ENCODE assay signal across 9 mouse cellular contexts in the genomic region with DNA sequence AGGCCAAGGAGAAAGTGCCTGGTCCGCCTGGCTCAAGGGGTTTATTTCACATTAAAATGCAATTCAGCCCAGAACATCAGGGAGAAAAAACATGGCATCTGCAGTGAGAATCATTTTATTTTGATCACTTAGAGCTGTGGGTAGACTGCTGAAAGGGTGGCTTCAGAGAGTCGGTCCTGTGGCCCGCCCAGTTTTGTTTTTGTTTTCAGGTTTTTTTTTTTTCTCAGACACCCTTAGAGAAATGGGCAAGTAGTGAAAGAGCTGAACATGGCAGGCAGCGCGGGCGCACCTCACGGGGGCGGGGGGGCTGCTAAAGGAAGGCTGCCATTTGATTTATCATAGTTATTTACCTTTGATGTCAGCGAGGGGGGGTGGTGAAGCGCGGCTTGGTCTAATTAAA. TPM values are rescaled to one million over a fixed set of nuclear protein-coding genes. Genes with fewer than 3 reads are reported as not detected.
A peak's percentile ranks its signal among the peaks of the same experiment; 100 is the strongest.
DNase-seq lines count a peak whose midpoint lies in the region; ATAC-seq and TF ChIP-seq lines count a peak whose summit lies in the region.
"Had no signal": no experiment of that assay in that cellular context is flagged by ENCODE, and none has a peak within 500 bp of the region (broad histone marks: within the 10 kb centered on the region; RNA-seq: fewer than 3 reads in every experiment).

No protein-coding gene starts in this region.

- no peaks in the 10 kb centered on the region for H3K4me1 ChIP-seq in CH12.LX (ENCODE audit: control insufficient read depth in 1 of 2, insufficient read depth in 2 of 2)
- no peaks in the 10 kb centered on the region for H3K4me1 ChIP-seq in heart, embryonic 16.5 days (ENCODE audit: control insufficient read depth, insufficient read depth, low read length)
- H3K4me1 ChIP-seq in midbrain, embryonic 10.5 days, result peaks cover 14% of the 10 kb centered on the region

- H3K9ac ChIP-seq in CH12.LX (ENCODE audit: insufficient read depth, low read depth), result no peak overlapping the region; the same call in 1 of the 2 replicates
- H3K9ac ChIP-seq in heart, embryonic 16.5 days (ENCODE audit: low read length), result no peak overlapping the region

- dilution Hi-C loops in CH12.LX (cut with MboI; ENCODE audit: extremely low pct_ligation_motif_present, extremely low pct_unique_long_range_greater_than_20kb, low sequenced_read_pairs), result no loop called here

- in situ Hi-C loops in CH12.LX (cut with MboI; ENCODE audit: low pct_ligation_motif_present, low pct_unique_long_range_greater_than_20kb, low sequenced_read_pairs), result no loop called here

- no peaks in the 10 kb centered on the region for H3K27me3 ChIP-seq in CH12.LX (replicated peaks)
- H3K27me3 ChIP-seq in heart, embryonic 16.5 days (ENCODE audit: control insufficient read depth, insufficient read depth, low read length), result peaks cover 24% of the 10 kb centered on the region
- peaks cover 51% of the 10 kb centered on the region for H3K27me3 ChIP-seq in midbrain, embryonic 10.5 days (ENCODE audit: low read depth, poor library complexity, severe bottlenecking)

- no peak for TF ChIP-seq EP300 in CH12.LX (IDR thresholded peaks at IDR 0.05; ENCODE audit: low read length)

- TF ChIP-seq RAD21 in CH12.LX (IDR thresholded peaks at IDR 0.05; ENCODE audit: low read depth, low read length), result no peak

- H3K9me3 ChIP-seq in CH12.LX (replicated peaks; ENCODE audit: low read length), result peaks cover 10% of the 10 kb centered on the region
- no peaks in the 10 kb centered on the region for H3K9me3 ChIP-seq in heart, embryonic 16.5 days (replicated peaks; ENCODE audit: control insufficient read depth, low read length)
- 0 out of 2 replicates have a peak, but pooled peaks cover 15% of the 10 kb centered on the region for H3K9me3 ChIP-seq in midbrain, embryonic 10.5 days (replicated peaks)

- 13% methylated on average over 11 of the region's 11 CpGs for WGBS in heart, embryonic 16.5 days
- WGBS in midbrain, embryonic 10.5 days, result 20% methylated on average over 11 of the region's 11 CpGs

- intact Hi-C loops in gastrocnemius, postnatal 14 days (cut with DNase I; ENCODE audit: low total_unique reads), result no loop called here

- no peak for TF ChIP-seq CTCF in CH12.LX (conservative IDR thresholded peaks at IDR 0.05 in 1 of 2, IDR thresholded peaks at IDR 0.05 in 1 of 2; ENCODE audit: low read depth in 2 of 2, low read length in 2 of 2)

- DNase-seq in embryo, embryonic 10.5 days (ENCODE audit: low spot score), result peak; percentile 19
- no peak for DNase-seq in embryo, embryonic 9.5 days (ENCODE audit: extremely low spot score)
- DNase-seq in CH12.LX (ENCODE audit: extremely low read depth), result no peak
- no peak for DNase-seq in midbrain, embryonic 10.5 days (ENCODE audit: low spot score)
- DNase-seq in layer of hippocampus, postnatal 14 days (ENCODE audit: low spot score in 2 of 2), result no peak
- no peak for DNase-seq in gastrocnemius, postnatal 14 days
- DNase-seq in adrenal gland, postnatal 14 days, result no peak

- H3K79me2 ChIP-seq in CH12.LX (replicated peaks; ENCODE audit: control insufficient read depth, extremely low read depth, insufficient read depth, poor library complexity, severe bottlenecking), result no peaks in the 10 kb centered on the region

- peak overlapping the region; percentile 91 for H3K4me2 ChIP-seq in CH12.LX (ENCODE audit: insufficient read depth, low read depth, poor library complexity, severe bottlenecking)
- H3K4me2 ChIP-seq in heart, embryonic 16.5 days (ENCODE audit: low read depth, low read length), result peak overlapping the region; percentile 89

- peak overlapping the region in 2 of 3 experiments; percentile 32 to 45 for H3K4me3 ChIP-seq in CH12.LX (replicated peaks in 1 of 3; ENCODE audit: low read depth in 2 of 3, low read length in 2 of 3, poor library complexity in 1 of 3)
- peak overlapping the region; percentile 39 for H3K4me3 ChIP-seq in heart, embryonic 16.5 days (ENCODE audit: low read length)
- peak overlapping the region; percentile 63 for H3K4me3 ChIP-seq in midbrain, embryonic 10.5 days

- no peaks in the 10 kb centered on the region for H3K36me3 ChIP-seq in CH12.LX (replicated peaks in 1 of 2; ENCODE audit: control insufficient read depth in 1 of 2, insufficient read depth in 1 of 2, low read length in 1 of 2)
- H3K36me3 ChIP-seq in heart, embryonic 16.5 days (ENCODE audit: control insufficient read depth, insufficient read depth), result no peaks in the 10 kb centered on the region
- H3K36me3 ChIP-seq in midbrain, embryonic 10.5 days, result no peaks in the 10 kb centered on the region

- no peak for TF ChIP-seq POLR2A in CH12.LX (IDR thresholded peaks at IDR 0.05; ENCODE audit: low read depth, low read length)

- no peak overlapping the region for H3K27ac ChIP-seq in CH12.LX (ENCODE audit: insufficient read depth, low read depth)
- H3K27ac ChIP-seq in heart, embryonic 16.5 days (ENCODE audit: low read length), result no peak overlapping the region
- H3K27ac ChIP-seq in midbrain, embryonic 10.5 days (replicated peaks), result no peak overlapping the region

- no peak for ATAC-seq in heart, embryonic 16.5 days (replicated peaks; ENCODE audit: extremely low read depth, insufficient read depth, low FRiP score)

TF ChIP-seq in CH12.LX, 34 proteins besides CTCF, POLR2A, EP300 and RAD21:
- TF ChIP-seq SMC3 (IDR thresholded peaks at IDR 0.05; ENCODE audit: low read depth, low read length) (no peak), ZNF384 (IDR thresholded peaks at IDR 0.05; ENCODE audit: low read depth, low read length) (peak; percentile 21; the same call in 1 of the 2 replicates)

RNA-seq across cellular contexts. Expression of gene Pcdh19, which starts 2.0 kb away (rescaled TPM):
- total RNA-seq in CH12.LX (2012; rRNA removed) (not detected in 2 replicates), CH12.LX (2014; rRNA removed) (not detected in 2 replicates)
- polyA plus RNA-seq in CH12.LX (2012; ENCODE audit: insufficient read length, low read depth), result not detected in 2 replicates
- polyA plus RNA-seq in heart, embryonic 16.5 days (2015; fragmentation: Nextera tagmentation; extraction: Ambion mirVana), result 0.95 and 1.00 TPM in 2 replicates
- 2.2 and 2.6 TPM in 2 replicates for polyA plus RNA-seq in midbrain, embryonic 10.5 days (2016; fragmentation: Nextera tagmentation; extraction: Ambion mirVana)
- total RNA-seq in layer of hippocampus, postnatal 14 days (2021), result 10 to 100 TPM; 63.4 to 65.0 TPM
- total RNA-seq in gastrocnemius, postnatal 14 days (2021), result 1 to 10 TPM; 6.1 to 8.2 TPM
- 8.1 and 8.6 TPM in 2 replicates for total RNA-seq in adrenal gland, postnatal 14 days (2021)
- polyA plus RNA-seq: liver, adult 2 months had no signal
